Mouse (Mus musculus): Measurements from ENCODE around the gene Kat2a. TPM values are rescaled to one million over a fixed set of nuclear protein-coding genes. Genes with fewer than 3 reads are reported as not detected.
A peak's percentile ranks its signal among the peaks of the same experiment; 100 is the strongest.

Gene Kat2a
- polyA plus RNA-seq, 1 experiment from 2014 or later: 66.3 TPM

- Histone ChIP-seq H3K4me2 (no peak overlapping the region), H3K4me1 (replicated peaks; ENCODE audit: control insufficient read depth, insufficient read depth, low read length) (peaks cover 33% of the 10 kb centered on the region), H3K27me3 (replicated peaks; ENCODE audit: control insufficient read depth, insufficient read depth, low read length) (no peaks in the 10 kb centered on the region), H3K9me3 (ENCODE audit: control insufficient read depth, low read length) (no peaks in the 10 kb centered on the region), H3K4me3 (ENCODE audit: low read depth, low read length) (no peak overlapping the region), H3K36me3 (ENCODE audit: control insufficient read depth, insufficient read depth, low read length) (peaks cover 40% of the 10 kb centered on the region), H3K27ac (ENCODE audit: low read depth, low read length) (no peak overlapping the region), H3K9ac (ENCODE audit: low read depth, low read length) (no peak overlapping the region)
- DNase-seq (ENCODE audit: low spot score) (no peak), ATAC-seq (replicated peaks; ENCODE audit: low FRiP score) (no peak)
- WGBS: 93% methylated on average over 15 of the region's 15 CpGs
These were observed 1.7 kb downstream of the Kat2a start for GRCm38 (mm10) chr11:100710528-100710927.

GRCm38 (mm10) chr11:100709201-100709810 lies 3.0 kb downstream of the Kat2a start:
- Histone ChIP-seq H3K27me3 (replicated peaks; ENCODE audit: control insufficient read depth, insufficient read depth, low read length) (no peaks in the 10 kb centered on the region), H3K9ac (ENCODE audit: low read depth, low read length) (no peak overlapping the region), H3K27ac (ENCODE audit: low read depth, low read length) (no peak overlapping the region), H3K4me1 (replicated peaks; ENCODE audit: control insufficient read depth, insufficient read depth, low read length) (peaks cover 27% of the 10 kb centered on the region), H3K9me3 (ENCODE audit: control insufficient read depth, low read length) (no peaks in the 10 kb centered on the region), H3K4me3 (ENCODE audit: low read depth, low read length) (no peak overlapping the region), H3K4me2 (no peak overlapping the region), H3K36me3 (ENCODE audit: control insufficient read depth, insufficient read depth, low read length) (peaks cover 37% of the 10 kb centered on the region; the same call in 1 of the 2 replicates)
- 92% methylated on average over 9 of the region's 9 CpGs for WGBS
- no peak for DNase-seq (ENCODE audit: low spot score)
- ATAC-seq (replicated peaks; ENCODE audit: low FRiP score): no peak

DNA sequence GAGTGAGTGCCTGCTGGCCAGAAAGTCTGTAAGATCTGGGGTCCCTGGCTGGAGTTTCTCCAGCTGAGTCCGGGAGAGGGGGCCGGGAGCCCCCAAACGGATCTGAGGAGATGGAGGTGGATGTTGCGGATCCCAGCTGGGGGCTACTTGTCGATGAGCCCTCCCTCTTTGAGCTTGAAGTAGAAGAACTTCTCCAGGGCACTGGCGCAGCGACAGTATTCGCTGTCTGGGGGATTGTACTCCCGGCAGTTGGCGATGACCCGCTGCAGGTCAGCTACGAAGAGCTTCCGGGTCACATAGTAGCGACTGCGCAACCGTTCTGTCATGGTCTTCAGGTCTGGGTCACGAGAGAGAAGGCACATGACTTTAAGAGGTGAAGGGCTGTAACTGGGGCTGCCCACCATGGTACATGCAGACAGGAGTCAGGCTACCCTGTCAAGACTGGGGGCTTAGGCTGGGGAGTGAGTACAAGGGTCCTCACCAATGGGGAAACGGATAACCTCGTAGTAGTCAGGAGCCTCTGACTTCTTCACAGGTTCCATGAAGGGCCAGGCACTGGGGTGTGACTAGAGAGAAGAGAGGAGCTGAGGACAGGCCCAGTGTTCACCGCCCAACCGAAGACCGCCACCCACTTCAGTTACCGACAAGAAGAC lies 7.0 kb downstream of the Kat2a start:
- Histone ChIP-seq H3K27me3 (replicated peaks; ENCODE audit: control insufficient read depth, insufficient read depth, low read length) (no peaks in the 10 kb centered on the region), H3K4me1 (replicated peaks; ENCODE audit: control insufficient read depth, insufficient read depth, low read length) (peaks cover 12% of the 10 kb centered on the region), H3K9ac (ENCODE audit: low read depth, low read length) (no peak overlapping the region), H3K4me2 (no peak overlapping the region), H3K4me3 (ENCODE audit: low read depth, low read length) (no peak overlapping the region), H3K9me3 (ENCODE audit: control insufficient read depth, low read length) (no peaks in the 10 kb centered on the region), H3K36me3 (ENCODE audit: control insufficient read depth, insufficient read depth, low read length) (peaks cover 33% of the 10 kb centered on the region; the same call in 1 of the 2 replicates), H3K27ac (ENCODE audit: low read depth, low read length) (no peak overlapping the region)
- no peak for ATAC-seq (replicated peaks; ENCODE audit: low FRiP score)
- 91% methylated on average over 23 of the region's 23 CpGs for WGBS
- DNase-seq (ENCODE audit: low spot score): no peak

DNA sequence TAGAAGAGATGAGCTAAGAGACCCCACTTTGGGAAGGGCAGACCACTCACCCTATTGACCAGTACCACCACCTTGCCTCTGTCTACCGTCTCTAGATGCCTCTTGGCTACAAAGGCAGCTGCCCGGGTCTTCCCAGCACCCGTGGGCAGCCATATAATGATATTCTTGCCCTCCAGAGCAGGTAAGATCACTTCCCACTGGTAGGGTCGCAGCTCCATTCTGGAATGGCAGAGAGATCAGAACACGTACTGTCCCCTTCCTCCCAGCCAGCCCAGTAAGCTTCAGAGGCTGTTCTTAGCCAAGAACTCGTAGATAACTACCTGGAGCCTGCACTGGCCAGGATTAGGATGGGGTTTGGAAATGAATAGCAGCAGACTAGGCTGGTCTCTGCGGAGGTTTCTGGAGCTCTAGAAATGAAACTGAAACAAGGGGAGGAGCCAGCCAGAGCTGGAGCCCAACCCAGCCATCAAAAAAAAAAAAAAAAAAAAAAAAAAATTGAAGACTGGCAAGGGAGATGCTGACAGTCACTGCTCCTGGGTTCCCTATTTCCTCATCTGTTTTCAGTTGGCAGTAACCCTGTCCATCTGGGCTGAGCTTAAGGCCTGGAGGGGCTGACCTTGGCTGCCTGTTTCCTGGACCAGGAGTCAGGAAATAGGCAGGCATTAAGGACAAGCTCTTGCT lies 8.3 kb downstream of the Kat2a start, which contains the start of gene Dhx58:
TSS of gene Dhx58 (minus strand) at position 421 of the 681 bp plus-strand sequence.
- Histone ChIP-seq H3K4me2 (peak within 1 kb of the TSS; percentile 65), H3K27ac (ENCODE audit: low read depth, low read length) (no peak within 1 kb of the TSS), H3K9me3 (ENCODE audit: control insufficient read depth, low read length) (no peaks in the 10 kb centered on the region), H3K4me3 (ENCODE audit: low read depth, low read length) (peak within 1 kb of the TSS; percentile 32), H3K36me3 (ENCODE audit: control insufficient read depth, insufficient read depth, low read length) (peaks cover 28% of the 10 kb centered on the region; the same call in 1 of the 2 replicates), H3K27me3 (replicated peaks; ENCODE audit: control insufficient read depth, insufficient read depth, low read length) (no peaks in the 10 kb centered on the region), H3K9ac (ENCODE audit: low read depth, low read length) (peak within 1 kb of the TSS; percentile 36; the same call in 1 of the 2 replicates), H3K4me1 (replicated peaks; ENCODE audit: control insufficient read depth, insufficient read depth, low read length) (peaks cover 12% of the 10 kb centered on the region)
- DNase-seq (ENCODE audit: low spot score) (no peak), ATAC-seq (replicated peaks; ENCODE audit: low FRiP score) (no peak)
- WGBS: 66% methylated on average over 7 of the region's 7 CpGs

GRCm38 (mm10) chr11:100703366-100703765 lies 8.9 kb downstream of the Kat2a start:
- Histone ChIP-seq H3K4me3 (ENCODE audit: low read depth, low read length) (no peak overlapping the region), H3K27ac (ENCODE audit: low read depth, low read length) (no peak overlapping the region), H3K27me3 (replicated peaks; ENCODE audit: control insufficient read depth, insufficient read depth, low read length) (no peaks in the 10 kb centered on the region), H3K4me1 (replicated peaks; ENCODE audit: control insufficient read depth, insufficient read depth, low read length) (peaks cover 12% of the 10 kb centered on the region), H3K36me3 (ENCODE audit: control insufficient read depth, insufficient read depth, low read length) (peaks cover 22% of the 10 kb centered on the region; the same call in 1 of the 2 replicates), H3K9ac (ENCODE audit: low read depth, low read length) (no peak overlapping the region), H3K4me2 (peak overlapping the region; percentile 65), H3K9me3 (ENCODE audit: control insufficient read depth, low read length) (no peaks in the 10 kb centered on the region)
- 67% methylated on average over 11 of the region's 11 CpGs for WGBS
- no peak for DNase-seq (ENCODE audit: low spot score)
- ATAC-seq (replicated peaks; ENCODE audit: low FRiP score): no peak

- ATAC-seq (replicated peaks; ENCODE audit: low FRiP score): no peak
- H3K27ac ChIP-seq (ENCODE audit: low read depth, low read length): no peak overlapping the region
- H3K36me3 ChIP-seq (ENCODE audit: control insufficient read depth, insufficient read depth, low read length): peaks cover 18% of the 10 kb centered on the region; the same call in 1 of the 2 replicates
- H3K9me3 ChIP-seq (ENCODE audit: control insufficient read depth, low read length): no peaks in the 10 kb centered on the region
- peak overlapping the region; percentile 65 for H3K4me2 ChIP-seq
- no peaks in the 10 kb centered on the region for H3K27me3 ChIP-seq (replicated peaks; ENCODE audit: control insufficient read depth, insufficient read depth, low read length)
- peaks cover 12% of the 10 kb centered on the region for H3K4me1 ChIP-seq (replicated peaks; ENCODE audit: control insufficient read depth, insufficient read depth, low read length)
- WGBS: 35% methylated on average over 7 of the region's 7 CpGs
- DNase-seq (ENCODE audit: low spot score): no peak
- H3K4me3 ChIP-seq (ENCODE audit: low read depth, low read length): peak overlapping the region; percentile 32
- H3K9ac ChIP-seq (ENCODE audit: low read depth, low read length): no peak overlapping the region; the same call in 1 of the 2 replicates
These were observed 9.4 kb downstream of the Kat2a start for GRCm38 (mm10) chr11:100702906-100703305.

DNA sequence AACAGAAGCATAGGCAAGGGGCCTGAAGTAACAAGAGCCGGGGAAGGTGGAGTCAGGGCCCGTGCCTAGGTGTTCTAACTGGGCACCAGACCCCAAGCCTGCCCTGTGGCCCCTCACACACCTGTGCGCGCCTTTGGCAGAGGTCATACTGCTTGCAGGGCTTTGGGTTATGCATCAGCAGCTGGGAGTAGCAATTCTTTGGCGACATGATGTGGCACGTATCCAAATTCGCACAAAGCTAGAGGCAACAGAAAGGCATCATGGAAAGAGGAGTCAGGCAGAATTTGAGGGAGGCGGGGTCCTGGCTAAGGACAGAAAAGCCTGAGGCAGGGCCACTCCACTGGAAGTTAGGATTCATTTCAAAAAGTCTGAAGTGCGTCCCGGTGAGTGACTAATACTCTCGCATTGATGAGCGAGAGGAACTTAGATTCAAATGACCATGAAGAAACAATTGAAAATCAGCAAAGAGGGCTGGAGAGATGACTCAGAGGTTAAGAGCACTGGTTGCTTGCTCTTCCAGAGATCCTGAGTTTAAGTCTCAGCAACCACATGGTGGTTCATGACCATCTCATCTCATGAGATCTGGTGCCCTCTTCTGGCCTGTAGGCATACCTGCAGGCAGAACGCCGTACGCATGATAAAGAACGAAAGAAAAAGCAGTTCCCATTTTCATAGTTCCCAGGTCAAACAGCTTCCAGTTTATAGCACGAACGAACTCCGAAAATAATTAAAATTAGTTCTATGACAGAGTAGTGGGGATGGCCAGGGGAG lies 10.0 kb downstream of the Kat2a start:
- no peak overlapping the region; the same call in 1 of the 2 replicates for H3K9ac ChIP-seq (ENCODE audit: low read depth, low read length)
- H3K9me3 ChIP-seq (ENCODE audit: control insufficient read depth, low read length): no peaks in the 10 kb centered on the region
- DNase-seq (ENCODE audit: low spot score) (no peak), ATAC-seq (replicated peaks; ENCODE audit: low FRiP score) (peak; percentile 52; the same call in 1 of the 2 replicates)
- 41% methylated on average over 19 of the region's 19 CpGs for WGBS
- H3K36me3 ChIP-seq (ENCODE audit: control insufficient read depth, insufficient read depth, low read length): peaks cover 13% of the 10 kb centered on the region; the same call in 1 of the 2 replicates
- peak overlapping the region; percentile 65 for H3K4me2 ChIP-seq
- H3K4me1 ChIP-seq (replicated peaks; ENCODE audit: control insufficient read depth, insufficient read depth, low read length): peaks cover 12% of the 10 kb centered on the region
- no peak overlapping the region for H3K27ac ChIP-seq (ENCODE audit: low read depth, low read length)
- H3K27me3 ChIP-seq (replicated peaks; ENCODE audit: control insufficient read depth, insufficient read depth, low read length): no peaks in the 10 kb centered on the region
- peak overlapping the region; percentile 32 for H3K4me3 ChIP-seq (ENCODE audit: low read depth, low read length)

DNA sequence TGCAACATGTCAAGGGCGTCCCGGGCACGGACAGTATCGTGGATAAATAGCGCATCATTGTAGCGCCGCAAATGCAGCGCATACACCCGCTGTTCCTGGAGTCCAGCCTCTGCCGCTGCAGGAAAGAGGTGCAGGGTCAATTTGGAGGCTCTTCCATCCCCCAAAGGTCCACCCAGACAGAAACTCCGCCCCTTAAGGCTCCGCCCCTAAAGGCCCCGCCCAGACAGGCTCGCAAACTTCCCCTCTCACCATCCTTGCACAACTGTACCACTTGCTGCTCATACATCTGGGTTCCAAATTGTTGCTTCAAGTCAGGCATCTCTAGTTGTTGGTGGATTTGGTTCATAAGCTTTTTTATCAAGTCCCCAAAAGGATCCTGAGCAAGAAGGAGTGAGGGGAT lies 11.0 kb downstream of the Kat2a start:
- peak; percentile 71 for ATAC-seq (replicated peaks; ENCODE audit: low FRiP score)
- peak; percentile 66 for DNase-seq (ENCODE audit: low spot score)
- 5% methylated on average over 14 of the region's 14 CpGs for WGBS
- peaks cover 12% of the 10 kb centered on the region for H3K4me1 ChIP-seq (replicated peaks; ENCODE audit: control insufficient read depth, insufficient read depth, low read length)
- H3K9ac ChIP-seq (ENCODE audit: low read depth, low read length): no peak overlapping the region
- H3K27ac ChIP-seq (ENCODE audit: low read depth, low read length): no peak overlapping the region
- H3K27me3 ChIP-seq (replicated peaks; ENCODE audit: control insufficient read depth, insufficient read depth, low read length): no peaks in the 10 kb centered on the region
- H3K9me3 ChIP-seq (ENCODE audit: control insufficient read depth, low read length): no peaks in the 10 kb centered on the region
- peaks cover 4% of the 10 kb centered on the region; the same call in 1 of the 2 replicates for H3K36me3 ChIP-seq (ENCODE audit: control insufficient read depth, insufficient read depth, low read length)
- H3K4me3 ChIP-seq (ENCODE audit: low read depth, low read length): peak overlapping the region; percentile 22; the same call in 1 of the 2 replicates
- H3K4me2 ChIP-seq: peak overlapping the region; percentile 56

All from liver, embryonic 11.5 days (tissue).